Mouse (Mus musculus) kidney, adult 2 months (tissue): ENCODE results near the gene Tpd52l1.

Experiments used
- CTCF ChIP-seq: fragments of 200-500 bp; conservative IDR thresholded peaks from 2 replicates; pipeline ENCODE4 v1.5.1; 2011; ENCODE audit warnings: low read depth, mild to moderate bottlenecking, control low read depth, low read length, moderate library complexity, mixed read lengths; ENCODE audit not compliant: insufficient read depth, insufficient read length
- POLR2A ChIP-seq: fragments of 200-500 bp; IDR thresholded peaks from one replicate; pipeline ENCODE4 v1.6.1; 2011; ENCODE audit warnings: low read depth, low read length, control low read depth

DNA sequence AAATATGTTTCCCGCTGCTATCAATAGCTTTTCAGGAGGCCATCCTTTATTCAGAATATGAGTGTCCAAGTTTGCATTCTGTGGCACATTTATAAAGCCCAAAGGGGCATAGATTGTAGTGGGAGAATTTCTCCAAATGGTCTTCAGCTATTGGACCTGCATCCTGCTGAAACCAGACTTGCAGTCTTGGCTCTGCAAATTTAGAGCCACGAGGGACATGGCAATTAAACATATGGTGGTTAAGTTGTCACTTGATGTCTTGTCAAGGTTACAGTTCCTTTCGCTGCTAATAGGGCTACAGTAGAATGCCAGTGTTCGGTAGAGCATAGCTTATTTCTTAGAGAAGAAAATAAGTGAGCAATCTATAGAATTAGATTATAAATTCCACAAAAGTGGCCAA lies 148.7 kb downstream of the Tpd52l1 start:
- no peak for TF ChIP-seq CTCF
- TF ChIP-seq POLR2A, result no peak
